Mouse (Mus musculus) small intestine, adult 2 months (tissue): ENCODE data around the gene Naa11. TPM values are rescaled to one million over a fixed set of nuclear protein-coding genes. Genes with fewer than 3 reads are reported as not detected.

ENCODE experiments used
- H3K27ac ChIP-seq: fragments of 200-500 bp; 2 replicates; pipeline ENCODE4 v1.5.1; 2012; ENCODE audit warnings: low read depth, low read length, control low read depth, inconsistent platforms; ENCODE audit not compliant: insufficient read depth
- H3K27me3 ChIP-seq: fragments of 200-500 bp; 2 replicates; pipeline ENCODE4 v1.6.1; 2012; ENCODE audit warnings: mild to moderate bottlenecking, moderate library complexity, low read length, inconsistent platforms; ENCODE audit not compliant: control insufficient read depth, insufficient read depth
- H3K36me3 ChIP-seq: fragments of 200-500 bp; 2 replicates; pipeline ENCODE4 v1.6.1; 2012; ENCODE audit warnings: mild to moderate bottlenecking, low read length, control low read depth, inconsistent platforms; ENCODE audit not compliant: control insufficient read depth, insufficient read depth
- H3K4me1 ChIP-seq: fragments of 200-500 bp; 2 replicates; pipeline ENCODE4 v1.6.1; 2012; ENCODE audit warnings: low read length, inconsistent platforms, mixed read lengths; ENCODE audit not compliant: control insufficient read depth, insufficient read depth, insufficient read length
- H3K4me3 ChIP-seq: fragments of 200-500 bp; 2 replicates; pipeline ENCODE4 v1.5.1; 2012; ENCODE audit warnings: low read depth, mild to moderate bottlenecking, control low read depth, inconsistent platforms, low read length, moderate library complexity
- CTCF ChIP-seq: fragments of 200-500 bp; IDR thresholded peaks from 2 replicates; pipeline ENCODE4 v1.5.1; 2012; ENCODE audit warnings: low read depth, mild to moderate bottlenecking, control low read depth, inconsistent platforms, low read length, moderate library complexity, mixed read lengths; ENCODE audit not compliant: insufficient replicate concordance, insufficient read length; ENCODE audit errors: extremely low read depth
- POLR2A ChIP-seq: fragments of 200-500 bp; IDR thresholded peaks from 2 replicates; pipeline ENCODE4 v1.6.1; 2012; ENCODE audit warnings: low read depth, mild to moderate bottlenecking, control low read depth, inconsistent platforms, low read length, moderate library complexity
- WGBS: fragments of 180-500 bp; shearing (Covaris S2); methylation state at CpG from one replicate; pipeline ENCODE4 v1.1.7; 2018; 5-methylcytosine and 5-hydroxymethylcytosine counted together
- polyA plus RNA-seq: library from polyadenylated mRNA; depleted of rRNA; stranded (reverse); fragments of >200 nt; gene quantifications from 2 replicates; pipeline ENCODE4 v1.2.3, GENCODE M21; 2012

Gene Naa11
- polyA plus RNA-seq, 1 experiment = not detected

- Histone ChIP-seq H3K4me1 (no peaks in the 10 kb centered on the region), H3K4me3 (no peak overlapping the region), H3K27me3 (no peaks in the 10 kb centered on the region), H3K36me3 (no peaks in the 10 kb centered on the region), H3K27ac (no peak overlapping the region)
- no peak for TF ChIP-seq POLR2A
- WGBS = 47% methylated on average over 8 of the region's 8 CpGs
Observed at GRCm38 (mm10) chr5:97364252-97364651, 27.9 kb downstream of the Naa11 start.

GRCm38 (mm10) chr5:97362539-97362938 lies 29.6 kb downstream of the Naa11 start:
- H3K27ac ChIP-seq = no peak overlapping the region
- H3K4me3 ChIP-seq = no peak overlapping the region
- no peaks in the 10 kb centered on the region for H3K4me1 ChIP-seq
- H3K36me3 ChIP-seq = no peaks in the 10 kb centered on the region
- no peaks in the 10 kb centered on the region for H3K27me3 ChIP-seq
- 58% methylated on average over 2 of the region's 2 CpGs for WGBS
- TF ChIP-seq POLR2A = no peak
- no peak for TF ChIP-seq CTCF

DNA sequence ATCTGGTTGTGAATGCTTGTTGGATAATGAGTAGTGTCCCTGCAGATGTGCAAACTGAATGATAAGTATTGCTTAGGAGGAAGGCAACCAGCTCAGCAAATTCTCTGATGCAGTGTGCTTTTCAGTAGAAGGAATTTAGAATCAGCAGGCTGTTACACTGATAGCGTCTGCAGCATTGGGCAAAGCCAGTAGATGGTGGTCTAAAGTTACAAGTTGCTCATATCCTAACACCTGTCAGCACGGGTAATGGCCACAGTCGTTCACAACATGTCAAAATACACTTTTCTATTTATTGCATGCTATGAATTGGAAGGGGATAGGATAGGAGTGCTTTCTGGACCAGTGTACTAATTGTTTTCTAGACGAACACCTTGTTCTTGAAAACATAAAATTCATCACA lies 33.1 kb downstream of the Naa11 start:
- Histone ChIP-seq H3K27ac (no peak overlapping the region), H3K4me3 (no peak overlapping the region), H3K27me3 (no peaks in the 10 kb centered on the region), H3K36me3 (no peaks in the 10 kb centered on the region), H3K4me1 (no peaks in the 10 kb centered on the region)
- WGBS = 64% methylated on average over 4 of the region's 4 CpGs
- no peak for TF ChIP-seq CTCF
- no peak for TF ChIP-seq POLR2A

DNA sequence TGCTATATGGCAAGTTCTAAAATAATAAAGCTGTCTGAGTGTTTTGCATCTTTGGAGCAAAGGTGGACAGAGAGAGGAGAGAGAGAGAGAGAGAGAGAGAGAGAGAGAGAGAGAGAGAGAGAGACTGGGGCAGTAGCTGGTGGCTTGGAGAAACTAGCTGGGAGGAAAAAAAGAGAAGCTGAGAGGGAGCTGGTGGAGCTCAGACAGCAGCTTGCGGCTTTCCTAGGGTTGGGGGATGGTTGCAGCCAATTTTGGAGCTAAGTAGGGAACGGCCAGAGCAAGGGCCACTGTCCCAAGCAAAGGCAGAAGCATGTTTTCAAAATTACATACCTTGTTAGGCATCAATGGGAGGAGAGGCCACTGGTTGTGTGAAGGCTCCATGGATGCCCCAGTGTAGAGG lies 36.0 kb downstream of the Naa11 start:
- Histone ChIP-seq H3K36me3 (no peaks in the 10 kb centered on the region), H3K4me3 (no peak overlapping the region), H3K4me1 (no peaks in the 10 kb centered on the region), H3K27ac (no peak overlapping the region), H3K27me3 (no peaks in the 10 kb centered on the region)
- TF ChIP-seq CTCF = no peak
- no peak for TF ChIP-seq POLR2A
- 55% methylated on average over 2 of the region's 2 CpGs for WGBS

- no peaks in the 10 kb centered on the region for H3K36me3 ChIP-seq
- no peaks in the 10 kb centered on the region for H3K27me3 ChIP-seq
- no peak overlapping the region for H3K4me3 ChIP-seq
- no peaks in the 10 kb centered on the region for H3K4me1 ChIP-seq
- 92% methylated on average over 2 of the region's 2 CpGs for WGBS
- H3K27ac ChIP-seq = no peak overlapping the region
- TF ChIP-seq CTCF (no peak), POLR2A (no peak)
Observed at GRCm38 (mm10) chr5:97355152-97355551, 37.0 kb downstream of the Naa11 start.

DNA sequence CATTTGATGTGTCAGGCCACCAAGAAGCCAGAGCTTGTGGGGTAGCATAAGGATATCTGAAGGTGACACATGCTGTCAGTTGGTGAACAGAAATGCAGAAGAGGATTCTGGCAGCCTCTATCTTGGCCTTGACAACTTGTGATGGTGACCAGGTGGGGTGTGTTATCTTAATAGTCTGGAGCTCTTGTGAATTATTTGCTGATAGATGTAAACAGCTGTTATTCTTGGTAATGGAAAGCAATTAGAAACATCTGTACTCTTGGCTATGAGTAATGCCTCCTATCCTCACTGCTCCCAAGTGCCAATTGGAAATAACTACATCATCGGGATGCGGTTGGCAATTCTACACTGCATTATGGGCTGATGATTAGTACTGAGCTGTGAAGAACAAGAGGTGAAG lies 43.4 kb downstream of the Naa11 start:
- TF ChIP-seq POLR2A (no peak), CTCF (no peak)
- 77% methylated on average over 2 of the region's 2 CpGs for WGBS
- Histone ChIP-seq H3K27me3 (no peaks in the 10 kb centered on the region), H3K4me1 (no peaks in the 10 kb centered on the region), H3K36me3 (no peaks in the 10 kb centered on the region), H3K4me3 (no peak overlapping the region), H3K27ac (no peak overlapping the region)

DNA sequence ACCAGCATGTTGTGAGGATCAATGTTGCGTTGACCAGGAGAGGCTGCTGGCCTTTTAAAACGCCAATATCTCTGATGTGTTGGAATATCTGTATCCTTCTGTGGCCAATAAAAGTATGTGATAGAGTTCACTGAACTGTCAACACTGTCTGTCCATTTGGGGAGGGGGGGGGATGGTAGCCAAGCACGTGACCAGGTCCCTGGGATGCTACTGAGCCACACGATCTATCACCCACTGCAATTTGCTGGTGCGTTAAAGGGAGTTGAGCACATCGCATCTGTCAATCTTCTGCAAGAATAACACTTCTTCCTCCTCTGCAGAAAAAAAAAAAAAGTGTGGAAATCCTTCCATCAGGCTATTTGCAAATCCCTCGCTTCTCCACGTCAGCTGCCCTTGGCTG lies 43.9 kb downstream of the Naa11 start:
- no peak overlapping the region for H3K4me3 ChIP-seq
- H3K4me1 ChIP-seq = no peaks in the 10 kb centered on the region
- H3K27me3 ChIP-seq = no peaks in the 10 kb centered on the region
- H3K27ac ChIP-seq = no peak overlapping the region
- 71% methylated on average over 8 of the region's 8 CpGs for WGBS
- TF ChIP-seq POLR2A (no peak), CTCF (no peak)
- H3K36me3 ChIP-seq = no peaks in the 10 kb centered on the region

DNA sequence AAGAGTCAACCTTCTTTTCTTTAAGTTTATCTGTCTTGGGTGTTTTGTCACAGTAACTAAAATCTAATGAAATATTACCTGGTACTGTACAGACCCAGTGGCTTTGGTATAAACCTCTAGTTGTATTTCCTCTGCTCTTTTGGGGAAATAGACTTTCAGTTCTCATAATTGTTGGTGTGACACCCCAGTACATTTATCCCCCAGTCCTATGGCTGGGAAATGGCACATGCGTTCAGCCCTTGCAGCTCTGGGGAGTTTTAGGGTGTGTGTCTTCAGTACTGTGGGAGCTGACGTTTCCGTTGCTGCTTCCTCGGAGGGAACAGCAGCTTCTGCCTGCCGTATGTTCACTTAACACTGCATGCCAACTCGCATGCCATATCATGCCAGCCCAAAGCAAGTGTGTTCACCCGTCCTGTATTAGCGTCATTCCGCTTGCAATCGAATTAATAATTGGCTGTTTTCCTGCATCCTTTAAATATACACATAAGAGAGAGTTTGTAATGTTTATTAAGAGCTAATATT lies 46.4 kb downstream of the Naa11 start:
- no peak overlapping the region for H3K4me3 ChIP-seq
- no peaks in the 10 kb centered on the region for H3K27me3 ChIP-seq
- no peak overlapping the region for H3K27ac ChIP-seq
- TF ChIP-seq CTCF = no peak
- TF ChIP-seq POLR2A = no peak
- H3K36me3 ChIP-seq = no peaks in the 10 kb centered on the region
- 88% methylated on average over 10 of the region's 10 CpGs for WGBS
- no peaks in the 10 kb centered on the region for H3K4me1 ChIP-seq
